In the genomic region with DNA sequence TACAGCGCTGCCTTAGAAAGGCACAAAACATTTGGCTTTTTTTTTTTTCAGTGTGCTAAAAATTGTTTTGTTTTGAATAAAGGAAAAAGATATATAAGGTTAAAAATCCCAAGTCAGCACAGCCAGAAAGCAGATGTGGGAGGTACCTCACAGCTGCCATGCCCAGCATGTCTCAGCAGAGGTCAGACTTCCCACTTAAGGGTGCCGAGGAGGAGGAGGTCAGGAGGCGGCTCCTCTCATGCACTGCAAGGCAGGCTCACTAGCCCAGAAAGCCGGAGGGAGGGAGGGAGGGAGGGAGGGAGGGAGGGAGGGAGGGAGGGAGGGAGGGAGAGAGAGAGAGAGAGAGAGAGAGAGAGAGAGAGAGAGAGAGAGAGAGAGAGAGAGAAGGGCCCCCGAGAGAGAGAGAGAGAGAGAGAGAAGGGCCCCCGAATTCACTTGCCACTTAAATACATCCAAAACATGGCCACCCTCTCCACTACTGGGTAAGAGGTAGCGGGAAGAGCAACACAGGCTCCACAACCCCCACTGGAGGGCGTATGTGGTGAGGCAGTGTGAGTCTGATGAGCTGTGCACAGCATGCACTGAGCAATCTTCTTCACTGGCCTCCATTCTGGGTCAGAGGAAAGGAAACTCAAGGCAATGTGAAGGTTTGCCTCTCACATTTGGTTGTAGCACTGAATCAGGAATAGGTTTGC, we compare ENCODE assay signal across 10 mouse cellular contexts. TPM values are rescaled to one million over a fixed set of nuclear protein-coding genes. Genes with fewer than 3 reads are reported as not detected.
DNase-seq lines count a peak whose midpoint lies in the region; ATAC-seq lines count a peak whose summit lies in the region.
"Had no signal": no experiment of that assay in that cellular context is flagged by ENCODE, and none has a peak within 500 bp of the region (broad histone marks: within the 10 kb centered on the region; RNA-seq: fewer than 3 reads in every experiment).

No protein-coding gene starts in this region.

- no peaks in the 10 kb centered on the region for H3K9me3 ChIP-seq in forebrain, embryonic 10.5 days
- H3K9me3 ChIP-seq in forebrain, embryonic 16.5 days (ENCODE audit: control insufficient read depth, low read length) = no peaks in the 10 kb centered on the region
- no peaks in the 10 kb centered on the region for H3K9me3 ChIP-seq in midbrain, embryonic 13.5 days
- no peaks in the 10 kb centered on the region for H3K9me3 ChIP-seq in midbrain, embryonic 16.5 days (replicated peaks; ENCODE audit: control insufficient read depth, low read length, poor library complexity, severe bottlenecking)
- no peaks in the 10 kb centered on the region for H3K9me3 ChIP-seq in intestine, embryonic 14.5 days (ENCODE audit: control insufficient read depth, low read length)
- H3K9me3 ChIP-seq: embryonic facial prominence, embryonic 12.5 days had no signal

- peaks cover 20% of the 10 kb centered on the region for H3K4me1 ChIP-seq in forebrain, embryonic 10.5 days
- no peaks in the 10 kb centered on the region for H3K4me1 ChIP-seq in forebrain, embryonic 16.5 days (replicated peaks; ENCODE audit: control insufficient read depth, insufficient read depth, low read length)
- H3K4me1 ChIP-seq in midbrain, embryonic 13.5 days (replicated peaks) = no peaks in the 10 kb centered on the region
- no peaks in the 10 kb centered on the region for H3K4me1 ChIP-seq in midbrain, embryonic 16.5 days (ENCODE audit: control insufficient read depth, insufficient read depth, low read length)
- H3K4me1 ChIP-seq in intestine, embryonic 14.5 days (replicated peaks; ENCODE audit: control insufficient read depth, insufficient read depth, low read length) = no peaks in the 10 kb centered on the region
- H3K4me1 ChIP-seq: embryonic facial prominence, embryonic 12.5 days had no signal

- WGBS in forebrain, embryonic 10.5 days = 26% methylated on average over 7 of the region's 8 CpGs
- WGBS in forebrain, embryonic 16.5 days = 29% methylated on average over 7 of the region's 8 CpGs
- WGBS in midbrain, embryonic 13.5 days = 27% methylated on average over 6 of the region's 8 CpGs
- 25% methylated on average over 7 of the region's 8 CpGs for WGBS in midbrain, embryonic 16.5 days
- 37% methylated on average over 6 of the region's 8 CpGs for WGBS in intestine, embryonic 14.5 days

- H3K36me3 ChIP-seq in forebrain, embryonic 10.5 days (replicated peaks) = peaks cover 84% of the 10 kb centered on the region
- H3K36me3 ChIP-seq in forebrain, embryonic 16.5 days (ENCODE audit: control insufficient read depth, insufficient read depth) = no peaks in the 10 kb centered on the region; the same call in none of the 2 replicates
- H3K36me3 ChIP-seq in midbrain, embryonic 13.5 days = peaks cover 62% of the 10 kb centered on the region
- peaks cover 5% of the 10 kb centered on the region; the same call in 1 of the 2 replicates for H3K36me3 ChIP-seq in midbrain, embryonic 16.5 days (ENCODE audit: control insufficient read depth, insufficient read depth, low read length)
- H3K36me3 ChIP-seq in intestine, embryonic 14.5 days (ENCODE audit: control insufficient read depth, insufficient read depth, low read length) = peaks cover 75% of the 10 kb centered on the region

- DNase-seq in forebrain, embryonic 10.5 days (ENCODE audit: extremely low spot score, low spot score) = no peak
- DNase-seq in intestine, embryonic 14.5 days (ENCODE audit: low spot score) = no peak
- DNase-seq in lung, postnatal 4 days = peak; percentile 55 to 72
- no peak for DNase-seq in adrenal gland, adult 8-10 months
- no peak for DNase-seq in right cerebral cortex, postnatal 4 days

- no peak overlapping the region for H3K4me3 ChIP-seq in forebrain, embryonic 10.5 days
- H3K4me3 ChIP-seq in forebrain, embryonic 16.5 days (replicated peaks; ENCODE audit: low read length) = no peak overlapping the region
- no peak overlapping the region for H3K4me3 ChIP-seq in midbrain, embryonic 13.5 days (replicated peaks)
- no peak overlapping the region for H3K4me3 ChIP-seq in midbrain, embryonic 16.5 days (ENCODE audit: low read depth, low read length)
- H3K4me3 ChIP-seq in intestine, embryonic 14.5 days (ENCODE audit: low read depth, low read length) = no peak overlapping the region
- H3K4me3 ChIP-seq: embryonic facial prominence, embryonic 12.5 days had no signal

- no peak overlapping the region for H3K9ac ChIP-seq in forebrain, embryonic 16.5 days (replicated peaks; ENCODE audit: low read depth, low read length)
- H3K9ac ChIP-seq in midbrain, embryonic 13.5 days (replicated peaks) = no peak overlapping the region
- H3K9ac ChIP-seq in midbrain, embryonic 16.5 days (ENCODE audit: low read depth, low read length) = no peak overlapping the region
- H3K9ac ChIP-seq in intestine, embryonic 14.5 days (ENCODE audit: low read length) = no peak overlapping the region
- H3K9ac ChIP-seq: embryonic facial prominence, embryonic 12.5 days had no signal

- H3K27me3 ChIP-seq in forebrain, embryonic 10.5 days (ENCODE audit: poor library complexity, severe bottlenecking) = no peaks in the 10 kb centered on the region
- no peaks in the 10 kb centered on the region for H3K27me3 ChIP-seq in forebrain, embryonic 16.5 days (replicated peaks; ENCODE audit: control insufficient read depth, insufficient read depth, low read length)
- H3K27me3 ChIP-seq in midbrain, embryonic 13.5 days = no peaks in the 10 kb centered on the region
- H3K27me3 ChIP-seq in midbrain, embryonic 16.5 days (ENCODE audit: control insufficient read depth, insufficient read depth, low read depth, low read length) = no peaks in the 10 kb centered on the region
- H3K27me3 ChIP-seq in intestine, embryonic 14.5 days (replicated peaks; ENCODE audit: control insufficient read depth, insufficient read depth, low read length) = no peaks in the 10 kb centered on the region
- H3K27me3 ChIP-seq: embryonic facial prominence, embryonic 12.5 days had no signal

- 0 out of 2 replicates have a peak overlapping the region, but pooled peaks have one; percentile 25 for H3K27ac ChIP-seq in forebrain, embryonic 10.5 days
- no peak overlapping the region for H3K27ac ChIP-seq in forebrain, embryonic 16.5 days (ENCODE audit: low read length)
- H3K27ac ChIP-seq in midbrain, embryonic 13.5 days = no peak overlapping the region
- H3K27ac ChIP-seq in midbrain, embryonic 16.5 days (ENCODE audit: low read length) = no peak overlapping the region
- no peak overlapping the region for H3K27ac ChIP-seq in intestine, embryonic 14.5 days (ENCODE audit: low read depth)
- H3K27ac ChIP-seq: embryonic facial prominence, embryonic 12.5 days had no signal

- H3K4me2 ChIP-seq in forebrain, embryonic 16.5 days (ENCODE audit: low read length) = no peak overlapping the region
- H3K4me2 ChIP-seq in midbrain, embryonic 13.5 days (replicated peaks) = no peak overlapping the region
- H3K4me2 ChIP-seq in midbrain, embryonic 16.5 days (ENCODE audit: low read length) = no peak overlapping the region
- no peak overlapping the region for H3K4me2 ChIP-seq in intestine, embryonic 14.5 days (ENCODE audit: low read length)
- H3K4me2 ChIP-seq: embryonic facial prominence, embryonic 12.5 days had no signal

- no peak for ATAC-seq in forebrain, embryonic 16.5 days
- peak; percentile 48; the same call in 1 of the 2 replicates for ATAC-seq in midbrain, embryonic 13.5 days
- ATAC-seq in midbrain, embryonic 16.5 days = no peak
- 0 out of 2 replicates have a peak, but pooled peaks have one; percentile 63 for ATAC-seq in intestine, embryonic 14.5 days (replicated peaks; ENCODE audit: low FRiP score, low TSS enrichment, low read depth)
- ATAC-seq: CD4-positive, CD25-positive, alpha-beta regulatory T cell, adult 4 months had no signal

RNA-seq across cellular contexts. Expression of a gene that starts 9.9 kb away (rescaled TPM):
- 10.1 and 11.4 TPM in 2 replicates for polyA plus RNA-seq in forebrain, embryonic 10.5 days (2016; fragmentation: Nextera tagmentation; extraction: Ambion mirVana)
- 12.9 and 15.0 TPM in 2 replicates for polyA plus RNA-seq in forebrain, embryonic 16.5 days (2015; fragmentation: Nextera tagmentation; extraction: Ambion mirVana)
- polyA plus RNA-seq in midbrain, embryonic 13.5 days (2015; fragmentation: Nextera tagmentation; extraction: Ambion mirVana) = 11.6 and 13.7 TPM in 2 replicates
- polyA plus RNA-seq in midbrain, embryonic 16.5 days (2015; fragmentation: Nextera tagmentation; extraction: Ambion mirVana) = 9.6 and 10.5 TPM in 2 replicates
- polyA plus RNA-seq in intestine, embryonic 14.5 days (2014; fragmentation: Nextera tagmentation; extraction: Ambion mirVana) = 47.9 and 49.7 TPM in 2 replicates
- 10 to 100 TPM; 21.4 to 70.9 (median 38.2) TPM for total RNA-seq in adrenal gland, adult 8-10 months (2022)

RNA-seq across cellular contexts. Expression of a gene that starts 30.9 kb away (rescaled TPM):
- polyA plus RNA-seq in forebrain, embryonic 10.5 days (2016; fragmentation: Nextera tagmentation; extraction: Ambion mirVana) = 79.5 and 81.5 TPM in 2 replicates
- 33.4 and 43.2 TPM in 2 replicates for polyA plus RNA-seq in forebrain, embryonic 16.5 days (2015; fragmentation: Nextera tagmentation; extraction: Ambion mirVana)
- polyA plus RNA-seq in midbrain, embryonic 13.5 days (2015; fragmentation: Nextera tagmentation; extraction: Ambion mirVana) = 29.9 and 32.7 TPM in 2 replicates
- 25.6 and 26.0 TPM in 2 replicates for polyA plus RNA-seq in midbrain, embryonic 16.5 days (2015; fragmentation: Nextera tagmentation; extraction: Ambion mirVana)
- polyA plus RNA-seq in intestine, embryonic 14.5 days (2014; fragmentation: Nextera tagmentation; extraction: Ambion mirVana) = 70.2 and 75.7 TPM in 2 replicates
- total RNA-seq in adrenal gland, adult 8-10 months (2022) = 10 to 100 TPM; 29.8 to 36.7 (median 31.5) TPM

RNA-seq across cellular contexts. Expression of a gene that starts 30.9 kb away (rescaled TPM):
- 0.06 and 0.36 TPM in 2 replicates for polyA plus RNA-seq in forebrain, embryonic 10.5 days (2016; fragmentation: Nextera tagmentation; extraction: Ambion mirVana)
- 0.15 and 0.16 TPM in 2 replicates for polyA plus RNA-seq in forebrain, embryonic 16.5 days (2015; fragmentation: Nextera tagmentation; extraction: Ambion mirVana)
- 0.24 and 0.36 TPM in 2 replicates for polyA plus RNA-seq in midbrain, embryonic 13.5 days (2015; fragmentation: Nextera tagmentation; extraction: Ambion mirVana)
- 0.10 and 0.15 TPM in 2 replicates for polyA plus RNA-seq in midbrain, embryonic 16.5 days (2015; fragmentation: Nextera tagmentation; extraction: Ambion mirVana)
- polyA plus RNA-seq in intestine, embryonic 14.5 days (2014; fragmentation: Nextera tagmentation; extraction: Ambion mirVana) = 0.14 and 0.36 TPM in 2 replicates
- 1 to 10 TPM in 1 of 4 experiments, under 1 TPM in 3; 0.20 to 1.1 (median 0.93) TPM for total RNA-seq in adrenal gland, adult 8-10 months (2022)
- polyA plus RNA-seq: CD4-positive, CD25-positive, alpha-beta regulatory T cell, adult 4 months had no signal

RNA-seq across cellular contexts. Expression of a gene that starts 37.1 kb away (rescaled TPM):
- not detected in 2 replicates for polyA plus RNA-seq in forebrain, embryonic 10.5 days (2016; fragmentation: Nextera tagmentation; extraction: Ambion mirVana)
- 2.3 and 2.7 TPM in 2 replicates for polyA plus RNA-seq in forebrain, embryonic 16.5 days (2015; fragmentation: Nextera tagmentation; extraction: Ambion mirVana)
- 1.9 and 2.5 TPM in 2 replicates for polyA plus RNA-seq in midbrain, embryonic 13.5 days (2015; fragmentation: Nextera tagmentation; extraction: Ambion mirVana)
- 4.6 and 5.5 TPM in 2 replicates for polyA plus RNA-seq in midbrain, embryonic 16.5 days (2015; fragmentation: Nextera tagmentation; extraction: Ambion mirVana)
- 3.2 and 3.4 TPM in 2 replicates for polyA plus RNA-seq in intestine, embryonic 14.5 days (2014; fragmentation: Nextera tagmentation; extraction: Ambion mirVana)
- total RNA-seq in adrenal gland, adult 8-10 months (2022) = 10 to 100 TPM; 13.7 to 22.0 (median 18.7) TPM
- polyA plus RNA-seq: CD4-positive, CD25-positive, alpha-beta regulatory T cell, adult 4 months had no signal

RNA-seq across cellular contexts. Expression of a gene that starts 42.6 kb away (rescaled TPM):
- 0.15 and 0.26 TPM in 2 replicates for polyA plus RNA-seq in forebrain, embryonic 10.5 days (2016; fragmentation: Nextera tagmentation; extraction: Ambion mirVana)
- 0.12 TPM in 1 of 2 replicates, not detected in the other for polyA plus RNA-seq in forebrain, embryonic 16.5 days (2015; fragmentation: Nextera tagmentation; extraction: Ambion mirVana)
- 0.16 TPM in 1 of 2 replicates, not detected in the other for polyA plus RNA-seq in midbrain, embryonic 13.5 days (2015; fragmentation: Nextera tagmentation; extraction: Ambion mirVana)
- polyA plus RNA-seq in midbrain, embryonic 16.5 days (2015; fragmentation: Nextera tagmentation; extraction: Ambion mirVana) = 0.15 and 0.16 TPM in 2 replicates
- polyA plus RNA-seq in intestine, embryonic 14.5 days (2014; fragmentation: Nextera tagmentation; extraction: Ambion mirVana) = 0.18 TPM in 1 of 2 replicates, not detected in the other
- total RNA-seq in adrenal gland, adult 8-10 months (2022) = under 1 TPM in 2 of 4 experiments, not detected in 2; 0.10 to 0.31 TPM
- polyA plus RNA-seq: CD4-positive, CD25-positive, alpha-beta regulatory T cell, adult 4 months had no signal

Comparison
In these comparisons a context has a peak if more than half of its experiments do, and no peak if none do; other contexts are left out.
1. ATAC-seq: peak in midbrain, embryonic 13.5 days (single experiment) and intestine, embryonic 14.5 days (single experiment); none in forebrain, embryonic 16.5 days (single experiment) and midbrain, embryonic 16.5 days (single experiment).
2. DNase-seq: peak in lung, postnatal 4 days (2 of 2); none in forebrain, embryonic 10.5 days (single experiment), intestine, embryonic 14.5 days (single experiment), adrenal gland, adult 8-10 months (single experiment) and right cerebral cortex, postnatal 4 days (single experiment).